Mouse (Mus musculus): Measurements from ENCODE around the gene Lypd5. TPM values are rescaled to one million over a fixed set of nuclear protein-coding genes. Genes with fewer than 3 reads are reported as not detected.

Lypd5 gene
- total and polyA plus RNA-seq, 3 experiments: not detected

- Histone ChIP-seq H3K27ac (ENCODE audit: insufficient read depth, low read depth) (no peak overlapping the region), H3K4me3 (replicated peaks in 1 of 3; ENCODE audit: low read depth in 2 of 3, low read length in 2 of 3, poor library complexity in 1 of 3) (no peak overlapping the region), H3K27me3 (replicated peaks) (no peaks in the 10 kb centered on the region), H3K4me2 (ENCODE audit: insufficient read depth, low read depth, poor library complexity, severe bottlenecking) (no peak overlapping the region), H3K79me2 (replicated peaks; ENCODE audit: control insufficient read depth, extremely low read depth, insufficient read depth, poor library complexity, severe bottlenecking) (no peaks in the 10 kb centered on the region), H3K36me3 (replicated peaks in 1 of 2; ENCODE audit: control insufficient read depth in 1 of 2, insufficient read depth in 1 of 2, low read length in 1 of 2) (no peaks in the 10 kb centered on the region), H3K4me1 (ENCODE audit: control insufficient read depth in 1 of 2, insufficient read depth in 2 of 2) (peaks cover 6 to 42% of the 10 kb centered on the region in 2 experiments), H3K9me3 (replicated peaks; ENCODE audit: low read length) (no peaks in the 10 kb centered on the region), H3K9ac (ENCODE audit: insufficient read depth, low read depth) (no peak overlapping the region)
- TF ChIP-seq PAX5 (IDR thresholded peaks at IDR 0.05; ENCODE audit: low read length): no peak
- TF ChIP-seq KAT2A (IDR thresholded peaks at IDR 0.05; ENCODE audit: insufficient replicate concordance, low read length): no peak
- no peak for TF ChIP-seq UBTF (IDR thresholded peaks at IDR 0.05; ENCODE audit: low read depth, low read length)
- no peak for TF ChIP-seq USF1 (IDR thresholded peaks at IDR 0.05; ENCODE audit: low read depth, low read length)
- in situ Hi-C loops (cut with MboI; ENCODE audit: low pct_ligation_motif_present, low pct_unique_long_range_greater_than_20kb, low sequenced_read_pairs) (loop anchor here (25.0 kb wide), 1 partner anchor 432 kb away; the partner anchor contains the start of genes Vmn1r180 and Vmn1r181), dilution Hi-C loops (cut with MboI; ENCODE audit: extremely low pct_ligation_motif_present, extremely low pct_unique_long_range_greater_than_20kb, low sequenced_read_pairs) (no loop called here)
- DNase-seq (ENCODE audit: extremely low read depth): no peak
These were observed 45.1 kb downstream of the Lypd5 start for GRCm38 (mm10) chr7:24394054-24394453.

GRCm38 (mm10) chr7:24394475-24395161 lies 45.6 kb downstream of the Lypd5 start:
- H3K9ac ChIP-seq (ENCODE audit: insufficient read depth, low read depth): no peak overlapping the region
- dilution Hi-C loops (cut with MboI; ENCODE audit: extremely low pct_ligation_motif_present, extremely low pct_unique_long_range_greater_than_20kb, low sequenced_read_pairs) (no loop called here), in situ Hi-C loops (cut with MboI; ENCODE audit: low pct_ligation_motif_present, low pct_unique_long_range_greater_than_20kb, low sequenced_read_pairs) (loop anchor here (25.0 kb wide), 1 partner anchor 432 kb away; the partner anchor contains the start of genes Vmn1r180 and Vmn1r181)
- peaks cover 4 to 37% of the 10 kb centered on the region in 2 experiments for H3K4me1 ChIP-seq (ENCODE audit: control insufficient read depth in 1 of 2, insufficient read depth in 2 of 2)
- H3K27ac ChIP-seq (ENCODE audit: insufficient read depth, low read depth): no peak overlapping the region
- no peaks in the 10 kb centered on the region for H3K9me3 ChIP-seq (replicated peaks; ENCODE audit: low read length)
- TF ChIP-seq ZMIZ1 (IDR thresholded peaks at IDR 0.05; ENCODE audit: low read depth, low read length) (no peak), EP300 (IDR thresholded peaks at IDR 0.05; ENCODE audit: low read length) (no peak), MAX (IDR thresholded peaks at IDR 0.05; ENCODE audit: low read length) (no peak), MAZ (IDR thresholded peaks at IDR 0.05; ENCODE audit: low read depth, low read length) (no peak), ZNF384 (IDR thresholded peaks at IDR 0.05; ENCODE audit: low read depth, low read length) (no peak), MAFK (IDR thresholded peaks at IDR 0.05; ENCODE audit: insufficient replicate concordance, low read length) (no peak), ELF1 (IDR thresholded peaks at IDR 0.05; ENCODE audit: low read depth, low read length) (no peak), E2F4 (IDR thresholded peaks at IDR 0.05; ENCODE audit: insufficient replicate concordance, low read depth, low read length) (no peak), PAX5 (IDR thresholded peaks at IDR 0.05; ENCODE audit: low read length) (no peak), NRF1 (IDR thresholded peaks at IDR 0.05; ENCODE audit: low read depth, low read length) (no peak), UBTF (IDR thresholded peaks at IDR 0.05; ENCODE audit: low read depth, low read length) (no peak), NELFE (IDR thresholded peaks at IDR 0.05; ENCODE audit: low read depth, low read length) (no peak)
- no peaks in the 10 kb centered on the region for H3K27me3 ChIP-seq (replicated peaks)
- DNase-seq (ENCODE audit: extremely low read depth): no peak
- H3K4me3 ChIP-seq (replicated peaks in 1 of 3; ENCODE audit: low read depth in 2 of 3, low read length in 2 of 3, poor library complexity in 1 of 3): no peak overlapping the region
- no peaks in the 10 kb centered on the region for H3K36me3 ChIP-seq (replicated peaks in 1 of 2; ENCODE audit: control insufficient read depth in 1 of 2, insufficient read depth in 1 of 2, low read length in 1 of 2)
- no peaks in the 10 kb centered on the region for H3K79me2 ChIP-seq (replicated peaks; ENCODE audit: control insufficient read depth, extremely low read depth, insufficient read depth, poor library complexity, severe bottlenecking)
- no peak overlapping the region for H3K4me2 ChIP-seq (ENCODE audit: insufficient read depth, low read depth, poor library complexity, severe bottlenecking)
